Mouse (Mus musculus) liver, postnatal 0 days (tissue): ENCODE measurements around the gene Gm3012.
"Not testable (repeated sequence)": the region's sequence is repeated elsewhere in the genome, so short reads cannot be mapped to it uniquely, and the experiment has no call there.

Experiments
- CTCF ChIP-seq: sonication (generic); IDR thresholded peaks from 2 replicates; pipeline ENCODE4 v1.5.1; 2016; ENCODE audit warnings: antibody characterized with exemption, low read depth
- EP300 ChIP-seq: IDR thresholded peaks from 2 replicates; pipeline ENCODE4 v1.6.1; 2016; ENCODE audit warnings: antibody characterized with exemption, low read depth, mild to moderate bottlenecking

GRCm38 (mm10) chr14:3688483-3688882 lies 54.2 kb downstream of the Gm3012 start, which contains the start of gene Gm3043:
- not testable (repeated sequence) for TF ChIP-seq CTCF, EP300
